Mouse (Mus musculus) lung, adult 2 months (tissue): ENCODE measurements at regions not wholly inside any gene's neighbourhood (a gene's known extent, or its start where the extent isn't known, plus 50 kb on each side); places are given as distances from the start of the nearest gene placed in this dataset.

ENCODE experiments used
- DNase-seq: peaks from one replicate; pipeline ENCODE4 v3.0.0; 2022
- H3K4me1 ChIP-seq: fragments of 200-500 bp; 2 replicates; pipeline ENCODE4 v1.6.1; 2011; ENCODE audit warnings: low read length; ENCODE audit not compliant: control insufficient read depth, insufficient read depth
- H3K4me3 ChIP-seq: fragments of 200-500 bp; replicated peaks from 2 replicates; pipeline ENCODE3; 2011; ENCODE audit warnings: low read depth, mild to moderate bottlenecking, control low read depth, low read length; ENCODE audit errors: extremely low read depth
- CTCF ChIP-seq: fragments of 200-500 bp; IDR thresholded peaks from 2 replicates; pipeline ENCODE4 v1.5.1; 2011; ENCODE audit warnings: mild to moderate bottlenecking, low read length, control low read depth; ENCODE audit not compliant: insufficient read depth
- POLR2A ChIP-seq: fragments of 200-500 bp; IDR thresholded peaks from 2 replicates; pipeline ENCODE4 v1.6.1; 2011; ENCODE audit warnings: low read depth, mild to moderate bottlenecking, control low read depth, low read length, borderline replicate concordance; ENCODE audit errors: extremely low read depth
- WGBS: fragments of 180-500 bp; shearing (Covaris S2); methylation state at CpG from one replicate; pipeline ENCODE4 v1.1.7; 2018; 5-methylcytosine and 5-hydroxymethylcytosine counted together

- no peak for DNase-seq
- no peak overlapping the region for H3K4me3 ChIP-seq
- H3K4me1 ChIP-seq = no peaks in the 10 kb centered on the region
- WGBS = 84% methylated on average over 7 of the region's 7 CpGs
- TF ChIP-seq POLR2A (no peak), CTCF (no peak)
Measured at GRCm38 (mm10) chr5:53378599-53378998, 87.4 kb upstream of the Rbpj start.

GRCm38 (mm10) chr5:53379612-53380011, 86.3 kb upstream of the Rbpj start:
- 60% methylated on average over 17 of the region's 17 CpGs for WGBS
- Histone ChIP-seq H3K4me1 (no peaks in the 10 kb centered on the region), H3K4me3 (no peak overlapping the region)
- TF ChIP-seq POLR2A = no peak
- TF ChIP-seq CTCF = no peak
- no peak for DNase-seq

- no peak for TF ChIP-seq POLR2A
- TF ChIP-seq CTCF = no peak
- Histone ChIP-seq H3K4me3 (no peak overlapping the region), H3K4me1 (no peaks in the 10 kb centered on the region)
- 58% methylated on average over 3 of the region's 3 CpGs for WGBS
- DNase-seq = no peak
Measured at GRCm38 (mm10) chr5:53380203-53380602, 85.7 kb upstream of the Rbpj start.

GRCm38 (mm10) chr5:53381492-53382199, 84.3 kb upstream of the Rbpj start:
- TF ChIP-seq POLR2A = no peak
- peak; percentile 13; the same call in 1 of the 2 replicates for TF ChIP-seq CTCF
- Histone ChIP-seq H3K4me1 (no peaks in the 10 kb centered on the region), H3K4me3 (no peak overlapping the region)
- DNase-seq = no peak
- WGBS = 34% methylated on average over 13 of the region's 13 CpGs

- TF ChIP-seq POLR2A (no peak), CTCF (no peak)
- no peak for DNase-seq
- no peak overlapping the region for H3K4me3 ChIP-seq
- no peaks in the 10 kb centered on the region for H3K4me1 ChIP-seq
- 76% methylated on average over 7 of the region's 7 CpGs for whole genome bisulfite sequencing
Measured at GRCm38 (mm10) chr5:53384026-53384425, 81.9 kb upstream of the Rbpj start.

- DNase-seq = no peak
- no peaks in the 10 kb centered on the region for H3K4me1 ChIP-seq
- WGBS = 73% methylated on average over 3 of the region's 3 CpGs
- no peak overlapping the region for H3K4me3 ChIP-seq
- TF ChIP-seq CTCF = no peak
- TF ChIP-seq POLR2A = no peak
Measured at GRCm38 (mm10) chr5:53385513-53386148, 80.3 kb upstream of the Rbpj start.

- DNase-seq = no peak
- Histone ChIP-seq H3K4me1 (no peaks in the 10 kb centered on the region), H3K4me3 (no peak overlapping the region)
- TF ChIP-seq CTCF = no peak
- no peak for TF ChIP-seq POLR2A
- 90% methylated on average over 2 of the region's 2 CpGs for WGBS
Measured at GRCm38 (mm10) chr5:53393571-53393970, 72.4 kb upstream of the Rbpj start.

- no peak for TF ChIP-seq CTCF
- Histone ChIP-seq H3K4me3 (no peak overlapping the region), H3K4me1 (no peaks in the 10 kb centered on the region)
- DNase-seq = no peak
- WGBS = 82% methylated on average over 3 of the region's 3 CpGs
Measured at GRCm38 (mm10) chr5:53394560-53394959, 71.4 kb upstream of the Rbpj start.

GRCm38 (mm10) chr5:53398428-53399058, 67.4 kb upstream of the Rbpj start:
- no peak overlapping the region for H3K4me3 ChIP-seq
- no peak for TF ChIP-seq POLR2A
- no peak for TF ChIP-seq CTCF
- 88% methylated on average over 8 of the region's 8 CpGs for WGBS
- no peaks in the 10 kb centered on the region for H3K4me1 ChIP-seq
- no peak for DNase-seq

- no peak for DNase-seq
- no peak for TF ChIP-seq CTCF
- no peak for TF ChIP-seq POLR2A
- WGBS = 57% methylated on average over 4 of the region's 4 CpGs
- H3K4me3 ChIP-seq = no peak overlapping the region
- no peaks in the 10 kb centered on the region; the same call in 1 of the 2 replicates for H3K4me1 ChIP-seq
Measured at GRCm38 (mm10) chr5:53401093-53401492, 64.9 kb upstream of the Rbpj start.

GRCm38 (mm10) chr5:53402022-53402421, 63.9 kb upstream of the Rbpj start:
- H3K4me1 ChIP-seq = no peaks in the 10 kb centered on the region; the same call in 1 of the 2 replicates
- 81% methylated on average over 4 of the region's 4 CpGs for WGBS
- no peak for TF ChIP-seq POLR2A
- no peak for TF ChIP-seq CTCF
- no peak overlapping the region for H3K4me3 ChIP-seq
- DNase-seq = no peak
